Mouse (Mus musculus) neutrophil, adult 65 days (primary cell): ENCODE results near the gene Ms4a4b. TPM values are rescaled to one million over a fixed set of nuclear protein-coding genes. Genes with fewer than 3 reads are reported as not detected.

Experiments
- total RNA-seq: library from RNA; stranded (reverse); gene quantifications from 2 replicates; pipeline ENCODE4 v1.2.4, GENCODE M21; 2023

Gene Ms4a4b
- 3.4 and 5.1 TPM in 2 replicates for total RNA-seq

DNA sequence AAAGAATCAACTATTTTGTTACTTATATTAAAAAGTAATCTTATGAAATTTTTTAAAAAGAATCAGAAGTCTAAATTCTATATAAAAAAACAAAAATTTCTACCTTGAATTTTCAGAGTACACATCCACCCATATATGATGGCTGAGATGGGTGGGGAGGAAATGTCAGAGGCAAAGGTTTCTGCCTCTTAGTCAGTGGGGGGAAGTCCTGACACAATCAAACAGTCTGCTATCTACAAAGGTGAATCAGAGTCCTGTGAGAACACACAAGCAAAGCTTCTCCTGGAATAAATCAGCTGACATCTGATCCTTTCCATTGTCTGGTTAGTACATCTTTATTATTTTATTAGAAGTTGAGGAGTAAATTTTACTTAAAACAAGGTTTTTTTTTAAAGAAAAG is at the start of gene Ms4a4b:
Gene Ms4a4b, plus strand, starts transcription at position 216 of the 400 bp plus-strand sequence.

DNA sequence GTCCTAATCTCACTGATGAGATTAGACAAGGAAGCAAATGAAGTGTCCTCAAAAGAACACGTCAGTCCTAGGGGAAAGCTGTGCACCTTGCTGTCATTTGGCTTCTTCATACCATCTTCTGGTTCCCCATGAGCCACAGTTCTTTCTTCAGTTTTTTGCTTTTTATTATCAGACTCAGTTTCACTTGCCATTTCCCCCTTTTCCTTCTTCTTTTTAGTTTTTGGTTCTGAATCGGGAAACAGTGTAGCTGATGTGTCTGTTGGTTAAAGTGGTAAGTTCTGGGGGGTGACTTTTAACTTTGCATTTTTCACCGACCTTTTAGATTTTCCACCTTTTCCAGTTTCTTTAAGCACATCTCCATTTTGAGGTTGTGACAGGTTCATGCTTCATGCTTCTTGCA is 38.8 kb upstream of the Ms4a4b start, which contains the start of gene Ms4a4c:
Gene Ms4a4c, plus strand, starts transcription at position 244 of the 400 bp plus-strand sequence.

DNA sequence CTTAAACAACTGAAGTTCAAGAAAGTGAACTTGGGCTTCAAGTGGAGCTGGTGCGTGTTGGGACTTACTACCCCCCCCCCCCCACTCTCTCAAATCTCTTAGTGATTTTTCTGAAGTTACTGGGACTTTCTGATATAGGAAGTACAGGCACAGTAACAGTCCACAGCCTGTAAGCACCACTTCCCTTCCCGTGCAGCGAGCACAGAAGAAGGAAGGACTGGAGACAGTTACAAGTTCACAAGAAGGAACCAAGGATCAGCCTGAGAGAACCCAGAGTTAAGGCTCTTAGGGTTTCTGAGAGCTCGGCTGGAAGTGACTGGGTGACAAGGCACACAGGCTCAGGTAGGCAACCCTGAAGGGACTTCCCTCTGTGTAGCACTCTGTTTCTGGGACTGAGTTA is 25.9 kb downstream of the Ms4a4b start, which contains the start of gene Ms4a6c:
Gene Ms4a6c, plus strand, starts transcription at position 152 of the 400 bp plus-strand sequence.

DNA sequence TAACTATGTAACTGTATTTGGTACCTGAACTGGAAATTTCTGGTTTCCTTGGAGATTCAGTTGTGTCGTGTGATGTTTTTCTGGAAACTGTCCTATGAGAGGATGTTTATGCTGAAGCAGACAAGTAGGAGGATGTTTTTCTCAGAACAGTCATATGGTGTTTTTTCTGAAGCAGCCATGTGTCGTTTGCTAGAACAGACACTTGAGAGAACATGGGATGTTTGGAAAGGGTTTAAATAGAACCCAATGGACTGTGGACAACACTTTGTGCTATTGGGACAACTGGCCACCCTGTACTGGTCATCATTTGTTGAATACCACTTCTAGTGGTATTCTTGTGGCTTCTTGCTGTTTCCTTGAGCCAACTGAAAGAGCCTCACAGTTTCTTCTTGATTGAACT is 42.4 kb downstream of the Ms4a4b start, which contains the start of gene Gm8369:
Gene Gm8369, plus strand, starts transcription at position 193 of the 400 bp plus-strand sequence.

DNA sequence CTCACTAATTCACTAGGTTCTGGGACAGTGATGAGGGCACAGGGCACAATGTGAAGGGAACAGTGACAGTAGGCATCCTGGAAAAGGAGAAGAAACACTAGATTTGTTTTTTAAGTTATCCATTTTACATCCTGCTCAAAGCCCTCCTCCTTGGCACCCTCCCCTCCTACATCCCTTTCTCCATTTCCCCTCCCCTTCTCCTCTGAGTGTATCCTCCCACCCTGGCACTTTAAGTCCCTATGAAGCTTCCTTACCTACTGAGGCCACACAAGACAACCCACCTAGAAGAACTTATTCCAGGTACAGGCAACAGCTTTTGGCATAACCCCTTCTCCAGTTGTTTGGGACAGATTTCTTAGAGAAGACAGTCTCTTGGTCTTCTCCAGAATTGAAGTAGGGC is 72.9 kb downstream of the Ms4a4b start, which contains the start of gene Ms4a6b:
Gene Ms4a6b, plus strand, starts transcription at position 267 of the 400 bp plus-strand sequence.

Other genes with a start within 250 kb of the Ms4a4b start
- not detected in 2 replicates for gene Ms4a13, start 246.8 kb upstream of the Ms4a4b start, total RNA-seq
- gene Ms4a12, start 211.1 kb upstream of the Ms4a4b start, total RNA-seq, result not detected in 2 replicates
- 0.86 and 0.95 TPM in 2 replicates for gene Ms4a1, start 177.3 kb upstream of the Ms4a4b start, total RNA-seq
- not detected in 2 replicates for gene Ms4a5, start 159.7 kb upstream of the Ms4a4b start, total RNA-seq
- not detected in 2 replicates for gene Ms4a14, start 129.1 kb upstream of the Ms4a4b start, total RNA-seq
- 0.25 TPM in 1 of 2 replicates, not detected in the other for gene Ms4a7, start 107.4 kb upstream of the Ms4a4b start, total RNA-seq
- gene Ms4a4a, start 68.0 kb upstream of the Ms4a4b start, total RNA-seq, result 8.6 and 9.1 TPM in 2 replicates
- 26.6 and 27.6 TPM in 2 replicates for gene Ms4a4c, start 38.8 kb upstream of the Ms4a4b start, total RNA-seq
- gene Ms4a6c, start 25.8 kb downstream of the Ms4a4b start, total RNA-seq, result 117 and 149 TPM in 2 replicates
- 1.5 and 2.4 TPM in 2 replicates for gene Gm8369, start 42.4 kb downstream of the Ms4a4b start, total RNA-seq
- gene Ms4a6b, start 73.0 kb downstream of the Ms4a4b start, total RNA-seq, result 11.9 and 14.9 TPM in 2 replicates
- not detected in 2 replicates for gene Ms4a4d, start 93.2 kb downstream of the Ms4a4b start, total RNA-seq
- 5.6 and 9.4 TPM in 2 replicates for gene Ms4a6d, start 161.3 kb downstream of the Ms4a4b start, total RNA-seq
- gene Ms4a2, start 180.2 kb downstream of the Ms4a4b start, total RNA-seq, result 3.3 and 3.5 TPM in 2 replicates
- 72.4 and 78.0 TPM in 2 replicates for gene Ms4a3, start 197.3 kb downstream of the Ms4a4b start, total RNA-seq
- 1.0 TPM in 1 of 2 replicates, not detected in the other for gene Oosp2, start 217.0 kb downstream of the Ms4a4b start, total RNA-seq
- not detected in 2 replicates for gene Oosp1, start 247.6 kb downstream of the Ms4a4b start, total RNA-seq